Mouse (Mus musculus): ENCODE measurements around the gene Pvalb.

- no peak for TF ChIP-seq RAD21 (IDR thresholded peaks at IDR 0.05; ENCODE audit: low read depth, low read length)
- TF ChIP-seq MAX (IDR thresholded peaks at IDR 0.05; ENCODE audit: low read length), result no peak
- no peak for TF ChIP-seq POLR2A (IDR thresholded peaks at IDR 0.05; ENCODE audit: control insufficient read depth in 1 of 2, insufficient read depth in 1 of 2, low read depth in 1 of 2, low read length in 2 of 2, poor library complexity in 1 of 2)
- no peak for TF ChIP-seq MYC (IDR thresholded peaks at IDR 0.05; ENCODE audit: low read depth, low read length)
- TF ChIP-seq ZMIZ1 (IDR thresholded peaks at IDR 0.05; ENCODE audit: low read depth, low read length), result no peak
- no peak for TF ChIP-seq ZNF384 (IDR thresholded peaks at IDR 0.05; ENCODE audit: low read depth, low read length)
- no peak for TF ChIP-seq EP300 (IDR thresholded peaks at IDR 0.05; ENCODE audit: low read depth in 1 of 2, low read length in 2 of 2)
- no peak for TF ChIP-seq E2F4 (IDR thresholded peaks at IDR 0.05; ENCODE audit: borderline replicate concordance, low read depth, low read length)
- TF ChIP-seq KAT2A (conservative IDR thresholded peaks at IDR 0.05; ENCODE audit: low read depth, low read length), result no peak
- TF ChIP-seq CTCF (IDR thresholded peaks at IDR 0.05 in 2 of 3, conservative IDR thresholded peaks at IDR 0.05 in 1 of 3; ENCODE audit: control insufficient read depth in 1 of 3, insufficient read depth in 1 of 3, low read depth in 2 of 3, low read length in 3 of 3, poor library complexity in 1 of 3, severe bottlenecking in 1 of 3), result no peak
Observed at GRCm38 (mm10) chr15:78206312-78206711, at the start of gene Pvalb.

Measured in MEL (cell line).